Mouse (Mus musculus): ENCODE measurements at regions not wholly inside any gene's neighbourhood (a gene's known extent, or its start where the extent isn't known, plus 50 kb on each side); places are given as distances from the start of the nearest gene placed in this dataset.

DNA sequence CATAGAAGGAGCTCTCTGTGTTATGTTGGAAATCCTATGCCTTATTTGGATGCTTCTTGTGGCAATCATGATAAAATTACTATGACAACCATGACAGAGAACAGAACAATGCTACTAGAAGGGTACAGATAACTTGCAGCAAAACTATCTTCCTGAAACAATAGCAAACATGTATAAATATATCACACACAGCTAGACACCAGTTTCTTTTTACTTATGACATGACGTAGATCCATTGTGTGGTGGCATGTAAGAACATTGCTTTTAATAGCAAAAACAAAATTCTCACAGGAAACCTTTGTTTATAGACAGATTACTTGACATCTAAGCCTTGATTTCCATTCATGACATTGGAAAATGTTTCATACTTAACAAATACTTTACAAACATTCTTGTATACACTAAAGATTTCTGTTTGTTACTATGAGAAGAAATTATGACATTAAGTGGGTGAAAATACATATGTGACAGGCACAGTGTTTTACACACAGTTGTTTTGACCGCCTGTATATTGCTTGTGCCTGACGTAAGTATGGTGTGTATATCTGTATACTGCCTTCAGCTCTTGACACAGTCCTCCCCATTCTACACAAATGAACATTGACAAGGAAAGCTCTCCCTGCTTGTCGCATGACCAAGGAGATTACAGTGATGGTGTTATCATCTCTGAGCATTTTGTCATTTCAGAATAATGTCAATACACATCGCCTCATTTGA, 113.6 kb upstream of the Emcn start:
- no peaks in the 10 kb centered on the region for H3K36me3 ChIP-seq (ENCODE audit: control insufficient read depth, insufficient read depth, low read length)
- no peak overlapping the region for H3K27ac ChIP-seq (ENCODE audit: insufficient read depth, low read depth, low read length)
- H3K4me1 ChIP-seq (ENCODE audit: control insufficient read depth, insufficient read depth, insufficient read length, low read length): no peaks in the 10 kb centered on the region
- H3K27me3 ChIP-seq (ENCODE audit: control insufficient read depth, insufficient read depth, low read length): no peaks in the 10 kb centered on the region
- TF ChIP-seq CTCF (IDR thresholded peaks at IDR 0.05; ENCODE audit: extremely low read depth, insufficient read length, insufficient replicate concordance, low read depth, low read length) (no peak), POLR2A (IDR thresholded peaks at IDR 0.05; ENCODE audit: low read depth, low read length) (no peak)
- WGBS: 80% methylated on average over 5 of the region's 5 CpGs
- no peak overlapping the region for H3K4me3 ChIP-seq (ENCODE audit: low read depth, low read length)

DNA sequence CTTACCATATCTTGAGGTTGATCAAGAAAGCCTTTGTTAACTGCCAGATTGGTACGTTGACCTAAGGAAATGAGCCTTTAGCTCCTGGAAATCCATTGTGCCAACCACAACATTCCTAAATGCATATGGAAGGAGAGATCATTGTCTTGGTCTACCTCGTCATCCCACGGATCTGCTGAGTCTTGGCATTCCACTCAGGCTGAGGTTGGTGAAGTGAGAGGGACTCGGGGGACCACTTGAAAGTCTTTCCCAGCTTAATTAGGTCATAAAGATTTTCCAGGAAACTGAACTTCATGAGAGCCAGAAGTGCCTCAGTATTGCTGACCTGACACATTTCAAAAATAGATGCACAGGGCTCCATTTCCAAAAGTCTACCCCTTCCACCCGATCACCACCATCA, 112.5 kb upstream of the Emcn start:
- no peaks in the 10 kb centered on the region for H3K4me1 ChIP-seq (ENCODE audit: control insufficient read depth, insufficient read depth, insufficient read length, low read length)
- 70% methylated on average over 5 of the region's 5 CpGs for WGBS
- H3K27ac ChIP-seq (ENCODE audit: insufficient read depth, low read depth, low read length): no peak overlapping the region
- H3K27me3 ChIP-seq (ENCODE audit: control insufficient read depth, insufficient read depth, low read length): no peaks in the 10 kb centered on the region
- no peak for TF ChIP-seq CTCF (IDR thresholded peaks at IDR 0.05; ENCODE audit: extremely low read depth, insufficient read length, insufficient replicate concordance, low read depth, low read length)
- no peak for TF ChIP-seq POLR2A (IDR thresholded peaks at IDR 0.05; ENCODE audit: low read depth, low read length)
- H3K4me3 ChIP-seq (ENCODE audit: low read depth, low read length): no peak overlapping the region
- H3K36me3 ChIP-seq (ENCODE audit: control insufficient read depth, insufficient read depth, low read length): no peaks in the 10 kb centered on the region

DNA sequence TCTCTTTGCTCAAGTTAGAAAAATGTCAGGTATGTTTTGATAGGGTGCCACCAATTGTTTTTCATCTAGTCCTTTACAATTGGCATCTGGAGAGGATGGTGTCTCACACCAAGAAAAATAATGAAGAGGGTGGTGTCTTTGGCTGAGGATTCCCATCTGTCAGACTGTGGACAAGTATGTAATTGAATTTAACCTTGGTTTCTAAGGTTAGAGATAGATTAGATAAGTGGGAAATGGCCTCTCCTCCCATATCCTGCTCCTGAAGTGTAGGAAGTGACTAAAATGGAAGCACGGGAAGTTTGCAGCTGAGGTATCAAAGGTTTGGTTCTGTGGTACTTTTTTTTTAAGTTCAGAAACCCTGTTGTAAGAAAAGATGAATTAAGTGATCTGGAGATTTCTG, 98.0 kb upstream of the Emcn start:
- Histone ChIP-seq H3K27ac (ENCODE audit: insufficient read depth, low read depth, low read length) (no peak overlapping the region), H3K4me3 (ENCODE audit: low read depth, low read length) (no peak overlapping the region), H3K4me1 (ENCODE audit: control insufficient read depth, insufficient read depth, insufficient read length, low read length) (no peaks in the 10 kb centered on the region), H3K36me3 (ENCODE audit: control insufficient read depth, insufficient read depth, low read length) (no peaks in the 10 kb centered on the region), H3K27me3 (ENCODE audit: control insufficient read depth, insufficient read depth, low read length) (no peaks in the 10 kb centered on the region)
- TF ChIP-seq CTCF (IDR thresholded peaks at IDR 0.05; ENCODE audit: extremely low read depth, insufficient read length, insufficient replicate concordance, low read depth, low read length) (no peak), POLR2A (IDR thresholded peaks at IDR 0.05; ENCODE audit: low read depth, low read length) (no peak)
- WGBS: 40% methylated on average over 1 of the region's 1 CpGs

DNA sequence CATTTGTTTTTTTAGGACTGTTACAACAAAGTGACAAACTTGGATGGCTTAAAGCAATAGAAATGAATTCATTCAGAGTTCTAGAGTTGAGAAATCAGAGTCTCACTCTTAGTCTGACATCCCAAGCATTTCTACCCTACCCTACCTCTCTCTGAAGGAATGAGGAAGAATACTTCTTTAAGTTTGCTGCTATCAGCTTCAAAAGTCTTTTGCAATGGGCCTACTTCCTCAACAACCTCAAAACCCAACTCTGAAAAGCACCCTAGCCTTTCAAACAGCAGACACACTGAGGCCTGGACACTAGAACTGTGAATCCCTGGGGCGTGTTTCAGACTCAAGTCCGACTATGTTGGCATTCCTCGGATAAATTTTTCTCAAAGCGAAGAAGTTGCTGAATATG, 77.0 kb upstream of the Emcn start:
- no peak overlapping the region for H3K4me3 ChIP-seq (ENCODE audit: low read depth, low read length)
- no peaks in the 10 kb centered on the region for H3K36me3 ChIP-seq (ENCODE audit: control insufficient read depth, insufficient read depth, low read length)
- WGBS: 89% methylated on average over 4 of the region's 4 CpGs
- no peak overlapping the region for H3K27ac ChIP-seq (ENCODE audit: insufficient read depth, low read depth, low read length)
- TF ChIP-seq POLR2A (IDR thresholded peaks at IDR 0.05; ENCODE audit: low read depth, low read length): no peak
- no peak for TF ChIP-seq CTCF (IDR thresholded peaks at IDR 0.05; ENCODE audit: extremely low read depth, insufficient read length, insufficient replicate concordance, low read depth, low read length)
- no peaks in the 10 kb centered on the region for H3K4me1 ChIP-seq (ENCODE audit: control insufficient read depth, insufficient read depth, insufficient read length, low read length)
- H3K27me3 ChIP-seq (ENCODE audit: control insufficient read depth, insufficient read depth, low read length): no peaks in the 10 kb centered on the region

DNA sequence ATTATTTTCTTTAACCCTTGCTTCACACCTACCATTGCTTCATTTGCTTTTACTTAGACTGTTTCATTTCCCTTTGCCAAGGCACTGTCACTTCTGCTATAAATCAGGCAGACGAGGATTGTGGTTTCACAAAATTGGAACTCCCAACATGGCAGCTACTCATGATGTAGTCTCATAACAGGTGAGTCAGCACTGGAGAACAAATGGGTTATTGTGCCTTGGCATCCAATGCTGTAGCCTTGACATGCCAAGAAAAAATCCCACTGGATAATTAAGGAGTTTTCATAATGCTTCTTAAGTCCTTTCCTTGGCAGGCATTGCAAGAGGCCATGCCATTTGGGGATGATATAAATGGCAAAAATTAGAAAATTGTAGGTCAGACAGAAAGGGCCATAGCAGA, 73.1 kb upstream of the Emcn start:
- H3K36me3 ChIP-seq (ENCODE audit: control insufficient read depth, insufficient read depth, low read length): no peaks in the 10 kb centered on the region
- no peaks in the 10 kb centered on the region for H3K27me3 ChIP-seq (ENCODE audit: control insufficient read depth, insufficient read depth, low read length)
- no peak overlapping the region for H3K4me3 ChIP-seq (ENCODE audit: low read depth, low read length)
- WGBS: 71% methylated on average over 1 of the region's 1 CpGs
- no peak for TF ChIP-seq CTCF (IDR thresholded peaks at IDR 0.05; ENCODE audit: extremely low read depth, insufficient read length, insufficient replicate concordance, low read depth, low read length)
- no peak for TF ChIP-seq POLR2A (IDR thresholded peaks at IDR 0.05; ENCODE audit: low read depth, low read length)
- H3K4me1 ChIP-seq (ENCODE audit: control insufficient read depth, insufficient read depth, insufficient read length, low read length): no peaks in the 10 kb centered on the region
- H3K27ac ChIP-seq (ENCODE audit: insufficient read depth, low read depth, low read length): no peak overlapping the region

DNA sequence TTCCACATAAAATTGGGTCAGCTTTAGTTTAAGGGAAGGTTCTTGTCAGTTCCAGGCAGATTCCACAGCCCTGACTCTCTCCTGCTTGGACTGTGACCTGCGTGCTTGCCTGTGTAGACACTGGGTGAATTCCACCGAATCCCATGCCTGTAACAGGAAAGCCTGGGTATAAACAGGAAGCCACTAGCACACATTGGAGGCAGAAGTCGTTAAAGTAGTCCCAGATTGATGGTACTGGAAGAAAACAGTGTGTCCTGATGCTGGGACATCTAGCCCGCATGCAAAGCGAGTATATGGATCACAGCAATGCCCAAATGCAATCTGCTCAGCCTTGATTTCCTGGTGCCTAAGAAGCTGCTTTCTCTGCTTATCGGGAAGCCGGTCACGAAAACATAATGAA, 65.4 kb upstream of the Emcn start:
- Histone ChIP-seq H3K4me3 (ENCODE audit: low read depth, low read length) (no peak overlapping the region), H3K27ac (ENCODE audit: insufficient read depth, low read depth, low read length) (no peak overlapping the region), H3K27me3 (ENCODE audit: control insufficient read depth, insufficient read depth, low read length) (no peaks in the 10 kb centered on the region), H3K36me3 (ENCODE audit: control insufficient read depth, insufficient read depth, low read length) (no peaks in the 10 kb centered on the region), H3K4me1 (ENCODE audit: control insufficient read depth, insufficient read depth, insufficient read length, low read length) (no peaks in the 10 kb centered on the region)
- 69% methylated on average over 8 of the region's 8 CpGs for WGBS
- TF ChIP-seq CTCF (IDR thresholded peaks at IDR 0.05; ENCODE audit: extremely low read depth, insufficient read length, insufficient replicate concordance, low read depth, low read length) (no peak), POLR2A (IDR thresholded peaks at IDR 0.05; ENCODE audit: low read depth, low read length) (no peak)

DNA sequence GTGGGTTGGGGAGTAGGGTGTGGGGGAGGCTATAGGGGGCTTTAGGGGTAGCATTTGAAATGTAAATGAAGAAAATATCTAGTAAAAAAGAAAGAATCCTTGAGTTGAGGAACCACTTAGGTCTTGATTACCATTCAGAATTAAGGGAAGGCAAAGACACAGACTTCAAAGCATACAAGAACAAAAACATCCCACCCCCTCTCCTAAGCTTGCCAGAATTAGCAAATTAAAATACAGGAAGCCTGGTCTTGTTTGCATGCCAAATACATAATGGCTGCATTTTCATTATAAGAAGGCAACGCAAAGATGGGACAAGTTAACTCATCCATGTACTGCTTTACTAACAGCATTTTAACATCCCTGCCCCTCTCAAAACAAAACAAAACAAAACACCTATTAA, 61.6 kb upstream of the Emcn start:
- Histone ChIP-seq H3K27ac (ENCODE audit: insufficient read depth, low read depth, low read length) (no peak overlapping the region), H3K36me3 (ENCODE audit: control insufficient read depth, insufficient read depth, low read length) (no peaks in the 10 kb centered on the region), H3K27me3 (ENCODE audit: control insufficient read depth, insufficient read depth, low read length) (no peaks in the 10 kb centered on the region), H3K4me3 (ENCODE audit: low read depth, low read length) (no peak overlapping the region), H3K4me1 (ENCODE audit: control insufficient read depth, insufficient read depth, insufficient read length, low read length) (no peaks in the 10 kb centered on the region)
- TF ChIP-seq POLR2A (IDR thresholded peaks at IDR 0.05; ENCODE audit: low read depth, low read length) (no peak), CTCF (IDR thresholded peaks at IDR 0.05; ENCODE audit: extremely low read depth, insufficient read length, insufficient replicate concordance, low read depth, low read length) (no peak)
- WGBS: 81% methylated on average over 1 of the region's 1 CpGs
